Mouse (Mus musculus): Measurements from ENCODE around the gene Prdm10. TPM values are rescaled to one million over a fixed set of nuclear protein-coding genes. Genes with fewer than 3 reads are reported as not detected.

Prdm10 gene
- polyA plus RNA-seq, 1 experiment from 2014 or later: 6.4 TPM

Other genes with a start within 250 kb of the Prdm10 start
- gene Zbtb44, start 249.9 kb upstream of the Prdm10 start, polyA plus RNA-seq (2014; fragmentation: Nextera tagmentation; extraction: Ambion mirVana): 8.5 and 10.2 TPM in 2 replicates
- 55.7 and 60.8 TPM in 2 replicates for gene St14, start 148.7 kb upstream of the Prdm10 start, polyA plus RNA-seq (2014; fragmentation: Nextera tagmentation; extraction: Ambion mirVana)
- 220 and 232 TPM in 2 replicates for gene Aplp2, start 68.7 kb upstream of the Prdm10 start, polyA plus RNA-seq (2014; fragmentation: Nextera tagmentation; extraction: Ambion mirVana)
- gene Nfrkb, start 105.7 kb downstream of the Prdm10 start, polyA plus RNA-seq (2014; fragmentation: Nextera tagmentation; extraction: Ambion mirVana): 27.5 and 30.6 TPM in 2 replicates
- 43.2 and 51.3 TPM in 2 replicates for gene Tmem45b, start 183.9 kb downstream of the Prdm10 start, polyA plus RNA-seq (2014; fragmentation: Nextera tagmentation; extraction: Ambion mirVana)